ENCODE assay signal across 32 mouse cellular contexts in genomic region chr14:55171311-55172049, GRCm38 (mm10). TPM values are rescaled to one million over a fixed set of nuclear protein-coding genes. Genes with fewer than 3 reads are reported as not detected.
A peak's percentile ranks its signal among the peaks of the same experiment; 100 is the strongest.
DNase-seq lines count a peak whose midpoint lies in the region; ATAC-seq lines count a peak whose summit lies in the region.
"Had no signal": no experiment of that assay in that cellular context is flagged by ENCODE, and none has a peak within 500 bp of the region (broad histone marks: within the 10 kb centered on the region; RNA-seq: fewer than 3 reads in every experiment).

No protein-coding gene starts in this region.

- peak; percentile 86 for DNase-seq in brain, adult 2 months (ENCODE audit: low read depth, low spot score)
- peak; percentile 68 for DNase-seq in cerebellum, adult 8-10 months
- peak; percentile 43 to 74 for DNase-seq in cerebellum, postnatal 36 days
- DNase-seq in heart, adult 8-10 months (ENCODE audit: low spot score), result no peak
- DNase-seq in Muller cell, postnatal 12 days (ENCODE audit: inconsistent ontology term), result no peak
- DNase-seq: adrenal gland, postnatal 10 days; embryo, embryonic 11 days; heart, adult 11 months; kidney, adult 2 months; kidney, postnatal 36 days; layer of hippocampus, postnatal 36 days; lung, embryonic 14.5 days; midbrain, embryonic 14.5 days had no signal

- H3K9ac ChIP-seq in kidney, embryonic 16.5 days (replicated peaks; ENCODE audit: low read length), result no peak overlapping the region
- H3K9ac ChIP-seq in kidney, embryonic 14.5 days (ENCODE audit: low read depth, low read length), result no peak overlapping the region
- H3K9ac ChIP-seq: embryonic facial prominence, embryonic 13.5 days; forebrain, embryonic 12.5 days; hindbrain, embryonic 14.5 days; limb, embryonic 15.5 days; liver, embryonic 14.5 days; lung, embryonic 14.5 days; neural tube, embryonic 13.5 days had no signal

- H3K4me1 ChIP-seq in kidney, embryonic 16.5 days (ENCODE audit: insufficient read depth, low read length), result no peaks in the 10 kb centered on the region
- no peaks in the 10 kb centered on the region; the same call in 1 of the 2 replicates for H3K4me1 ChIP-seq in kidney, embryonic 14.5 days (ENCODE audit: control insufficient read depth, insufficient read depth, low read length)
- H3K4me1 ChIP-seq: embryonic facial prominence, embryonic 13.5 days; limb, embryonic 15.5 days had no signal

- H3K27ac ChIP-seq in kidney, embryonic 16.5 days (ENCODE audit: low read length), result no peak overlapping the region
- H3K27ac ChIP-seq in kidney, embryonic 14.5 days (ENCODE audit: low read depth, low read length), result no peak overlapping the region
- H3K27ac ChIP-seq: embryonic facial prominence, embryonic 13.5 days; forebrain, embryonic 12.5 days; hindbrain, embryonic 14.5 days; limb, embryonic 15.5 days; liver, embryonic 14.5 days; neural tube, embryonic 13.5 days had no signal

- H3K9me3 ChIP-seq in kidney, embryonic 16.5 days (ENCODE audit: low read length), result no peaks in the 10 kb centered on the region
- no peaks in the 10 kb centered on the region for H3K9me3 ChIP-seq in kidney, embryonic 14.5 days (ENCODE audit: control insufficient read depth, low read length)
- H3K9me3 ChIP-seq: embryonic facial prominence, embryonic 13.5 days; forebrain, embryonic 12.5 days; G1E; limb, embryonic 15.5 days; neural tube, embryonic 13.5 days had no signal

- H3K36me3 ChIP-seq in kidney, embryonic 16.5 days (ENCODE audit: insufficient read depth, low read length), result no peaks in the 10 kb centered on the region
- H3K36me3 ChIP-seq in kidney, embryonic 14.5 days (ENCODE audit: control insufficient read depth, insufficient read depth, low read length), result no peaks in the 10 kb centered on the region
- H3K36me3 ChIP-seq: embryonic facial prominence, embryonic 13.5 days; forebrain, embryonic 12.5 days; G1E; limb, embryonic 15.5 days; neural tube, embryonic 13.5 days had no signal

- H3K4me2 ChIP-seq in kidney, embryonic 16.5 days (replicated peaks; ENCODE audit: low read depth, low read length), result no peak overlapping the region
- H3K4me2 ChIP-seq in kidney, embryonic 14.5 days (replicated peaks; ENCODE audit: low read depth, low read length), result no peak overlapping the region
- H3K4me2 ChIP-seq: embryonic facial prominence, embryonic 13.5 days; forebrain, embryonic 12.5 days; hindbrain, embryonic 14.5 days; limb, embryonic 15.5 days; lung, embryonic 14.5 days; neural tube, embryonic 13.5 days had no signal

- WGBS in kidney, embryonic 16.5 days, result 52% methylated on average over 7 of the region's 7 CpGs
- WGBS in kidney, embryonic 14.5 days, result 44% methylated on average over 7 of the region's 7 CpGs

- 0 out of 2 replicates have a peak, but pooled peaks have one; percentile 35 for ATAC-seq in kidney, embryonic 16.5 days (ENCODE audit: low FRiP score, low TSS enrichment)
- no peak for ATAC-seq in kidney, embryonic 14.5 days (ENCODE audit: low FRiP score, low TSS enrichment)
- ATAC-seq: activated CD4-positive, CD25-positive, alpha-beta regulatory T cell, adult 4 months had no signal

- no peaks in the 10 kb centered on the region for H3K27me3 ChIP-seq in kidney, embryonic 16.5 days (ENCODE audit: insufficient read depth, low read length)
- no peaks in the 10 kb centered on the region for H3K27me3 ChIP-seq in kidney, embryonic 14.5 days (ENCODE audit: control insufficient read depth, insufficient read depth, low read length)
- H3K27me3 ChIP-seq: forebrain, embryonic 12.5 days; limb, embryonic 15.5 days; neural tube, embryonic 13.5 days had no signal

- H3K4me3 ChIP-seq in kidney, embryonic 16.5 days (ENCODE audit: low read length), result no peak overlapping the region
- H3K4me3 ChIP-seq in kidney, embryonic 14.5 days (ENCODE audit: low read length), result no peak overlapping the region
- H3K4me3 ChIP-seq: embryonic facial prominence, embryonic 13.5 days; erythroblast, embryonic 14.5 days; forebrain, embryonic 12.5 days; limb, embryonic 15.5 days; myocyte; neural tube, embryonic 13.5 days had no signal

RNA-seq across cellular contexts. Expression of gene Dhrs2, which starts 50.3 kb away (rescaled TPM):
- 0.29 and 0.42 TPM in 2 replicates for polyA plus RNA-seq in kidney, embryonic 16.5 days (2015; fragmentation: Nextera tagmentation; extraction: Ambion mirVana)
- polyA plus RNA-seq in kidney, embryonic 14.5 days (2014; fragmentation: Nextera tagmentation; extraction: Ambion mirVana), result 0.22 TPM in 1 of 2 replicates, not detected in the other
- not detected for total RNA-seq in heart, adult 8-10 months (2022)
- total RNA-seq: G1E; gastrocnemius, adult 8-10 months; heart, postnatal 25 days; layer of hippocampus, adult 8-10 months; layer of hippocampus, postnatal 36 days; left cerebral cortex, postnatal 25 days; megakaryocyte, adult 5-6 weeks had no signal
- polyA plus RNA-seq: activated CD4-positive, CD25-positive, alpha-beta regulatory T cell, adult 4 months; erythroblast, embryonic 14.5 days; G1E; heart, embryonic 14.5 days; kidney, adult 2 months; myocyte; spleen, adult 2 months had no signal

RNA-seq across cellular contexts. Expression of gene Jph4, which starts 54.7 kb away (rescaled TPM):
- polyA plus RNA-seq in kidney, embryonic 16.5 days (2015; fragmentation: Nextera tagmentation; extraction: Ambion mirVana), result 0.45 and 0.51 TPM in 2 replicates
- 0.43 and 0.55 TPM in 2 replicates for polyA plus RNA-seq in kidney, embryonic 14.5 days (2014; fragmentation: Nextera tagmentation; extraction: Ambion mirVana)
- under 1 TPM in 3 of 4 experiments, not detected in 1; 0.09 to 0.17 (median 0.09) TPM for total RNA-seq in heart, adult 8-10 months (2022)
- total RNA-seq: heart, postnatal 25 days; megakaryocyte, adult 5-6 weeks had no signal
- polyA plus RNA-seq: activated CD4-positive, CD25-positive, alpha-beta regulatory T cell, adult 4 months; erythroblast, embryonic 14.5 days; G1E; myocyte had no signal

Comparison
In these comparisons a context has a peak if more than half of its experiments do, and no peak if none do; other contexts are left out.
1. DNase-seq: peak in brain, adult 2 months (single experiment), cerebellum, adult 8-10 months (single experiment) and cerebellum, postnatal 36 days (2 of 2); none in heart, adult 8-10 months (single experiment) and Muller cell, postnatal 12 days (single experiment).